Mouse (Mus musculus) MEL (cell line): ENCODE measurements around the gene Nat14.

Experiments
- CHD2 ChIP-seq: IDR thresholded peaks from 2 replicates; pipeline ENCODE4 v1.6.1; 2011; ENCODE audit warnings: low read length, improper control_type of control experiment
- CTCF ChIP-seq, 3 experiments: IDR thresholded peaks in 2 of 3; conservative IDR thresholded peaks in 1 of 3; 2 replicates each; pipeline ENCODE4 v1.5.1; 2011 to 2012; ENCODE audit warnings: low read length in 3 of 3, low read depth in 2 of 3, mild to moderate bottlenecking in 2 of 3, improper control_type of control experiment in 1 of 3, inconsistent platforms in 1 of 3, mixed read lengths in 1 of 3, moderate library complexity in 1 of 3; ENCODE audit not compliant: control insufficient read depth in 1 of 3, insufficient read depth in 1 of 3, poor library complexity in 1 of 3, severe bottlenecking in 1 of 3
- GABPA ChIP-seq: IDR thresholded peaks from 2 replicates; pipeline ENCODE4 v1.6.1; 2012; ENCODE audit warnings: low read depth, mild to moderate bottlenecking, inconsistent platforms, low read length, improper control_type of control experiment, moderate library complexity
- KAT2A ChIP-seq: conservative IDR thresholded peaks from 2 replicates; pipeline ENCODE4 v1.6.1; 2012; ENCODE audit warnings: low read depth, low read length, improper control_type of control experiment, inconsistent platforms
- MAFK ChIP-seq: IDR thresholded peaks from 2 replicates; pipeline ENCODE4 v1.6.1; 2011; ENCODE audit warnings: low read depth, mild to moderate bottlenecking, low read length, improper control_type of control experiment, borderline replicate concordance
- MAZ ChIP-seq: IDR thresholded peaks from 2 replicates; pipeline ENCODE4 v1.6.1; 2012; ENCODE audit warnings: low read depth, mild to moderate bottlenecking, inconsistent platforms, low read length, improper control_type of control experiment
- POLR2A ChIP-seq, 2 experiments: IDR thresholded peaks; 2 replicates each; pipeline ENCODE4 v1.6.1; 2011 to 2012; ENCODE audit warnings: low read length in 2 of 2, mild to moderate bottlenecking in 2 of 2, control low read depth in 1 of 2, improper control_type of control experiment in 1 of 2, low read depth in 1 of 2, moderate library complexity in 1 of 2; ENCODE audit not compliant: control insufficient read depth in 1 of 2, insufficient read depth in 1 of 2, poor library complexity in 1 of 2
- USF1 ChIP-seq: IDR thresholded peaks from 2 replicates; pipeline ENCODE4 v1.6.1; 2014; ENCODE audit warnings: low read depth, mild to moderate bottlenecking, inconsistent platforms, low read length, improper control_type of control experiment, moderate library complexity

DNA sequence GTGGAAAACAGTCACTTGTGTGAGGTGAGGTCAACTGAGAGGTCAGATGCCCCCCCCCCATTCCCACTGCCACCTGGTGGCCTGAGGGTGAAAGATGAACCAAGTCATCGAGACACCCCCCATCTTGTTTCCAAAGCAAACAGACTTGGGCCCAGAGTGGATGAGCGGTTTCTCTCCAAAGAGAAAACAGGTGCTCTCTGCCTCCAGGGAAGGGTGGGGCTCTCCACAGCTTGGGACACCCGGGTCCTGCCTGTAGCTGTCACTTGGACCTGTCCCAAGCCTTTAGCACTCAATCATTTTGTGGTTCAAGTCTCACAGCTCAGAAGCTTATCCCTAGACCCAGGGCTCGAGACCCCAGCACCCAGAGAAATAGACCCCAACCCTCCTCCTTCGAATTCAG is 41.7 kb downstream of the Nat14 start:
- TF ChIP-seq GABPA (no peak), POLR2A (IDR thresholded peaks at IDR 0.05; ENCODE audit: control insufficient read depth in 1 of 2, insufficient read depth in 1 of 2, low read depth in 1 of 2, low read length in 2 of 2, poor library complexity in 1 of 2) (no peak), USF1 (no peak), CTCF (IDR thresholded peaks at IDR 0.05 in 2 of 3, conservative IDR thresholded peaks at IDR 0.05 in 1 of 3; ENCODE audit: control insufficient read depth in 1 of 3, insufficient read depth in 1 of 3, low read depth in 2 of 3, low read length in 3 of 3, poor library complexity in 1 of 3, severe bottlenecking in 1 of 3) (no peak), KAT2A (no peak), MAFK (no peak), MAZ (no peak), CHD2 (no peak)
